Mouse (Mus musculus) liver, embryonic 14.5 days (tissue): Measurements from ENCODE around the gene Dap. TPM values are rescaled to one million over a fixed set of nuclear protein-coding genes. Genes with fewer than 3 reads are reported as not detected.
A peak's percentile ranks its signal among the peaks of the same experiment; 100 is the strongest.

Source experiments
- ATAC-seq: fragments of 200-750 bp; cut with Nextera tagmentation; 2 replicates; pipeline ENCODE4 v1.8.0; 2017; ENCODE audit warnings: moderate number of reproducible peaks, mild to moderate bottlenecking, moderate library complexity; ENCODE audit not compliant: insufficient read depth
- DNase-seq, 3 experiments: peaks; one replicate each; pipeline ENCODE4 v3.0.0-alpha.2; 2012 to 2013; ENCODE audit warnings: low read depth in 3 of 3, low spot score in 3 of 3
- H3K27ac ChIP-seq: fragments of 300-500 bp; sonication (generic); 2 replicates; pipeline ENCODE4 v1.5.1; 2014; ENCODE audit warnings: moderate library complexity, mild to moderate bottlenecking, control low read depth, inconsistent platforms
- H3K27me3 ChIP-seq: fragments of 300-500 bp; sonication (generic); 2 replicates; pipeline ENCODE4 v1.6.1; 2014; ENCODE audit warnings: mild to moderate bottlenecking, low read length, moderate library complexity; ENCODE audit not compliant: control insufficient read depth, insufficient read depth
- H3K36me3 ChIP-seq: fragments of 300-500 bp; sonication (generic); replicated peaks from 2 replicates; pipeline ENCODE4 v1.6.1; 2014; ENCODE audit warnings: low read depth; ENCODE audit not compliant: control insufficient read depth, insufficient read depth
- H3K4me1 ChIP-seq, 2 experiments: fragments of 200-500 bp in 1 of 2; fragments of 300-500 bp in 1 of 2; sonication (generic) in 1 of 2; replicated peaks; 2 replicates each; pipeline ENCODE4 v1.6.1; 2012 to 2014; ENCODE audit warnings: antibody characterized with exemption in 1 of 2, inconsistent platforms in 1 of 2, low read length in 1 of 2; ENCODE audit not compliant: control insufficient read depth in 2 of 2, insufficient read depth in 2 of 2
- H3K4me2 ChIP-seq: fragments of 300-500 bp; sonication (generic); 2 replicates; pipeline ENCODE4 v1.6.1; 2014; ENCODE audit warnings: low read depth, mild to moderate bottlenecking, control low read depth, moderate library complexity
- H3K4me3 ChIP-seq, 2 experiments: fragments of 200-500 bp in 1 of 2; fragments of 300-500 bp in 1 of 2; sonication (generic) in 1 of 2; 2 replicates each; pipeline ENCODE4 v1.5.1; 2012 to 2014; ENCODE audit warnings: low read depth in 2 of 2, low read length in 2 of 2, mild to moderate bottlenecking in 2 of 2, control low read depth in 1 of 2, inconsistent platforms in 1 of 2, moderate library complexity in 1 of 2; ENCODE audit not compliant: insufficient read depth in 1 of 2
- H3K9ac ChIP-seq: fragments of 300-500 bp; sonication (generic); replicated peaks from 2 replicates; pipeline ENCODE4 v1.6.1; 2014; ENCODE audit warnings: mild to moderate bottlenecking, control low read depth, moderate library complexity
- H3K9me3 ChIP-seq: fragments of 300-500 bp; sonication (generic); 2 replicates; pipeline ENCODE4 v1.6.1; 2016; ENCODE audit warnings: low read length, mixed read lengths; ENCODE audit not compliant: control insufficient read depth
- CTCF ChIP-seq: IDR thresholded peaks from 2 replicates; pipeline ENCODE4 v1.5.1; 2016; ENCODE audit warnings: antibody characterized with exemption, low read depth, control low read depth
- EP300 ChIP-seq: IDR thresholded peaks from 2 replicates; pipeline ENCODE4 v1.6.1; 2016; ENCODE audit warnings: antibody characterized with exemption, low read depth
- WGBS: fragments of 180-500 bp; shearing (Covaris S2); extraction: QIAGEN DNeasy Blood & Tissue Kit; methylation state at CpG from one replicate; pipeline ENCODE4 v1.1.7; 2014; ENCODE audit not compliant: insufficient replicate concordance; 5-methylcytosine and 5-hydroxymethylcytosine counted together
- polyA plus RNA-seq, 2 experiments: library from polyadenylated mRNA; depleted of rRNA in 1 of 2; stranded (reverse) in 1 of 2; unstranded in 1 of 2; fragments of >200 nt; fragmentation: Nextera tagmentation in 1 of 2; extraction: Ambion mirVana in 1 of 2; gene quantifications; 2 replicates each; pipeline versions ENCODE4 v1.2.1 to v1.2.3; 2012 to 2014

The Dap gene
- polyA plus RNA-seq, 2 experiments, result 22.5 to 44.4 TPM

DNA sequence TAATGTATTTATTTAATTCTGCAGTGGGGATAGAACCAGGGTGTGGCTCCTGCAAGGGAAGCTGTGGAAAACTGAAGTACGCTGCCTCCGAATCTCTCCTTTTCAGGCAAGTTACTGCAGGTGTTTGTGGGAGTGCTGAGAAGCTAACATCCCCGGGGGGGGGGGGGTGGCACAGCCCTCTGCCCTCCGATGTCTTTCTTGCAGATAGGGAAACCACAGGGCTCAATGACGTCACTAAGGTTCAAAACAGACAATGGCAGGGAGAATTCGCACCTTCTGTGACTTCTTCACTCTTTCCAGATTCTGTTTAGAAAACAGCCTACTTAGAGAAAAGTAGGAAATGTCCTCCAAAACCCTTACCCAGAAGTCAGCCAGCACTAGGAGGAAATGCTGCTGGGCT is 1.9 kb upstream of the Dap start:
- Histone ChIP-seq H3K4me1 (peaks cover 0 to 14% of the 10 kb centered on the region in 2 experiments; a peak in 2 of 4 replicates), H3K4me3 (no peak overlapping the region), H3K27ac (no peak overlapping the region), H3K9me3 (no peaks in the 10 kb centered on the region), H3K27me3 (no peaks in the 10 kb centered on the region), H3K36me3 (no peaks in the 10 kb centered on the region), H3K9ac (no peak overlapping the region), H3K4me2 (no peak overlapping the region)
- TF ChIP-seq EP300 (no peak), CTCF (no peak)
- no peak for DNase-seq
- 40% methylated on average over 6 of the region's 6 CpGs for WGBS
- no peak for ATAC-seq

DNA sequence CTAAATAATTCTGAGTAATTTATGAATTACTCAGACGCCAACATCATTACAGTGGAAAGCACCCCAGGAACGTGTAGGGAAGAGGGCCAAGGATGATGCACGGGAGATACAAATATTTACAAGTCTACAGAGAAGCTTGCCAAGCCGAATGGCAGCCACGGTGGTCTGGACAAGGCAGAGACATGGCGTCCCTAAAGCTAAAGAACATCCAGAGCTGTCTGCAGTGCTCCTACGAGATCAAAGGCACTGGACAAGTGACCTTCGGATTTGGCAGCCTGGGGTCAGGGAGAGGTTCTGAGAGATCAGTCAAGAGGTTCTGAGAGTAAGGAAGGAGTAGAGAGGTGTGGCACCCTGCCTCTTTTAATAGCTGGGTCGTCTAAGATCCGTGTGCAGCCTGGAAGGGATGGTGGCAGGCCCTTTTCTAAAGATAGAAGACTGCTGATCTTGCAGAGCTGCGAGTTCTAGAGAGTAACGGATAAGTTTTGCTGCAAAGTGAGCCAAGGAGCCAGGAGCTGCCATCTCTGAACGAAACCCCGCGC is 449 bp upstream of the Dap start:
- DNase-seq, result no peak

DNA sequence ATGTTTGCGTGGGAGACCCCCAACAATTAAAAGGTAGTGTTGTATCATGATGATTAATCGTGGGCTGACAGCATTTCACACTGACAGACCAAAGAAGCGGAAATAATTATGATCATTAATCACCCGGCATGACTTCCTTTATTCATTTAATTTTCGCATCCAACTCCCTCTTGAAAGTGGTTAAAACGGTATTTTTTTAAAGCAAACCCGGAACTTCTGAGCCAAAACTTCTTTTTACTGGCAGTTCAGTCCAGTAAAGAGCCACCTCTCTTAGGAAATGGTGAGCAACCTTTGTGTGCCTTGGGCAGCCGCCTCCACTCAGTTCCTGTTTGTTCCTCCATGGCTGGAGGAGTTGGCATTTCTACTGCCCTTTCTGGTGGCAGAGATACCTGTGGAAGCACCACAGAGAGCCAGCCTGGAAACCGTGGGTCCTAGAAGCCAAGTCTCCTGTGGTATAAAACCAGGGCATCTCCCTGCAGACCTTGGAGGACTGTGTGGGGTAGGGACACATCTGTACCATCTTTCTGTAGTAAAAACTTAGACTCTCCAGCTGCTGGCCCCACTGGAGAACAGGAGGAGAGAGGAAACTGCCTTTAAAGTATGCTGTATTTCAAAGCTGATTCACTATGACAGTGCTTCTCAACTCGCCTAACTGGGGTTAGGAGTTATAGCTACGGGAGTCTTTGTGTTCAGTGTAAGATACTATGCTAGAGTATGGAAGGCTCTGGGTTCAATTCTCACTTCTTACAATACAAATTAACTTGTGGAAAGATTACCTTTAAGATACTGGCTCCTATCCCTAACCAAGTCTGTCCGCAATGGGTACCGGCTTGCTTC is 910 bp downstream of the Dap start:
- H3K36me3 ChIP-seq, result no peaks in the 10 kb centered on the region
- no peak for TF ChIP-seq CTCF
- TF ChIP-seq EP300, result no peak
- H3K27ac ChIP-seq, result peak overlapping the region; percentile 36
- no peaks in the 10 kb centered on the region for H3K9me3 ChIP-seq
- 25% methylated on average over 13 of the region's 13 CpGs for WGBS
- peak overlapping the region; percentile 74 to 76 for H3K4me3 ChIP-seq
- H3K4me1 ChIP-seq, result peaks cover 0 to 14% of the 10 kb centered on the region in 2 experiments; a peak in 2 of 4 replicates
- H3K4me2 ChIP-seq, result peak overlapping the region; percentile 86
- H3K27me3 ChIP-seq, result no peaks in the 10 kb centered on the region
- DNase-seq (no peak), ATAC-seq (no peak)
- peak overlapping the region; percentile 88 for H3K9ac ChIP-seq

More for the DNA sequence above, 449 bp upstream of the Dap start:
- Histone ChIP-seq H3K4me2 (peak overlapping the region; percentile 86), H3K4me1 (peaks cover 0 to 14% of the 10 kb centered on the region in 2 experiments; a peak in 2 of 4 replicates), H3K9me3 (no peaks in the 10 kb centered on the region), H3K27ac (no peak overlapping the region), H3K9ac (peak overlapping the region; percentile 43), H3K4me3 (peak overlapping the region; percentile 47 to 74), H3K36me3 (no peaks in the 10 kb centered on the region), H3K27me3 (no peaks in the 10 kb centered on the region)
- ATAC-seq, result peak; percentile 8
- WGBS, result 41% methylated on average over 15 of the region's 15 CpGs
- no peak for TF ChIP-seq EP300
- no peak for TF ChIP-seq CTCF

DNA sequence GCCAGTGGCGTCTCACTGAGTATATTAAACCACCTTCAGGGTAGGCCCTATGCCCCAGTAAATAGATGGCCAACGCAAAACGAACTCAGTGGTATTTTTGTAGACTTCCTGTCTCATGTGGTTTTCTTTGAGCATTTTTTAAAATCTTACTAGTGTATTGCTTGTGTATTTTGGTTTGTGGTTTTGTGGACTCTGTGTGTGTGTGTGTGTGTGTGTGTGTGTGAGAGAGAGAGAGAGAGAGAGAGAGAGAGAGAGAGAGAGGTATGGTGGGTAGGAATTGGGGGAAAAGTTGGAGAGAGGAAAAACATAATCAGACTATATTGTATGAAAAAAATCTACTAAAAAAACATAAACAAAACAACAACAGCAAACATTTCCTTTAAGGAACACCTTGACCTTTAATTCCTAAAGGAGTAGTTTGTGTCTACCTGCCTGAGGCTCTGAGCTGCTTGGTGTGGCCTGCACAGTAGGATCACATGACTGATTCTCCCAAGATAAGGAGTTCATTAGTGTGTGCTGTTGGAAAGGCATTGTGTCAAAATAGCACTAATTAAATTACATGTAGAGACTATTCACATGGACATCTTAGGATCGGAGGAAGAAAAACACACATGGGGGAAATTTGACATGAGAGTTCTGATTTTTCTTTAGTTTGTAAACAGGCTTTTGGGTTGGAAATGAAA is 1.7 kb downstream of the Dap start:
- TF ChIP-seq EP300 (no peak), CTCF (no peak)
- ATAC-seq, result no peak
- peak overlapping the region; percentile 36; the same call in 1 of the 2 replicates for H3K27ac ChIP-seq

DNA sequence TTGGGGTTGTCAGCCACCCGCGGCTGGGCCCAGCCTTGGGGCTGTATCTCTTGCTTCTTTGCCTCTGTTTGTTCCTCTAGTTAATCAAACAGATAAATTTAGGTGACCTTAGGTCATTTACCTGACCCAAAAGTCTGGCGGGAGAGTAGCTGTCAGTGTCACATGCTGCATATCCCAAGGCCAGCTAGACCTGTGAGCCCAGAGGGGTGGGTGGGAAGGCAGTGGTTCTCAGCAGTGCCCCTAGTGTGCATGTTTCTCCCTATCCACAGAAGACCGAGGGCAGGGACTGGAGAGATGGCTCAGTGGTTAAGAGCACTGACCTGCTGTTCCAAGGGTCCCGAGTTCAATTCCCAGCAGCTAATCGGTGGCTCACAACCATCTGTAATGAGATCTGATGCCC is 2.4 kb downstream of the Dap start:
- Histone ChIP-seq H3K4me3 (no peak overlapping the region), H3K27me3 (no peaks in the 10 kb centered on the region), H3K4me2 (peak overlapping the region; percentile 86), H3K36me3 (no peaks in the 10 kb centered on the region), H3K4me1 (peaks cover 0 to 14% of the 10 kb centered on the region in 2 experiments; a peak in 2 of 4 replicates), H3K27ac (no peak overlapping the region), H3K9ac (no peak overlapping the region), H3K9me3 (no peaks in the 10 kb centered on the region)
- no peak for DNase-seq
- 64% methylated on average over 6 of the region's 6 CpGs for WGBS
- TF ChIP-seq CTCF (peak; percentile 51), EP300 (no peak)
- no peak for ATAC-seq

More for the DNA sequence above, 1.7 kb downstream of the Dap start:
- 46% methylated on average over 4 of the region's 4 CpGs for WGBS
- Histone ChIP-seq H3K9ac (peak overlapping the region; percentile 88), H3K4me2 (peak overlapping the region; percentile 86), H3K9me3 (no peaks in the 10 kb centered on the region), H3K36me3 (no peaks in the 10 kb centered on the region), H3K4me3 (peak overlapping the region; percentile 25 to 74; a peak in 3 of 4 replicates), H3K27me3 (no peaks in the 10 kb centered on the region), H3K4me1 (peaks cover 0 to 14% of the 10 kb centered on the region in 2 experiments; a peak in 2 of 4 replicates)
- DNase-seq, result no peak
